Mouse (Mus musculus) embryonic facial prominence, embryonic 13.5 days (tissue): ENCODE data around the gene Jarid2. TPM values are rescaled to one million over a fixed set of nuclear protein-coding genes. Genes with fewer than 3 reads are reported as not detected.
A peak's percentile ranks its signal among the peaks of the same experiment; 100 is the strongest.

Experiments used
- ATAC-seq: fragments of 200-750 bp; cut with Nextera tagmentation; 2 replicates; pipeline ENCODE4 v1.8.0; 2017; ENCODE audit warnings: low read depth; ENCODE audit not compliant: insufficient number of reproducible peaks, insufficient read depth, low FRiP score, low TSS enrichment
- H3K27ac ChIP-seq: fragments of 300-500 bp; sonication (generic); 2 replicates; pipeline ENCODE4 v1.5.1; 2015; ENCODE audit warnings: moderate library complexity, mild to moderate bottlenecking, inconsistent platforms
- H3K27me3 ChIP-seq: fragments of 300-500 bp; sonication (generic); 2 replicates; pipeline ENCODE4 v1.6.1; 2015; ENCODE audit warnings: mild to moderate bottlenecking, inconsistent platforms
- H3K36me3 ChIP-seq: fragments of 300-500 bp; sonication (generic); 2 replicates; pipeline ENCODE4 v1.6.1; 2015; ENCODE audit warnings: mild to moderate bottlenecking, inconsistent platforms
- H3K4me1 ChIP-seq: fragments of 300-500 bp; sonication (generic); 2 replicates; pipeline ENCODE4 v1.6.1; 2015; ENCODE audit warnings: inconsistent platforms
- H3K4me2 ChIP-seq: fragments of 300-500 bp; sonication (generic); 2 replicates; pipeline ENCODE4 v1.6.1; 2015; ENCODE audit warnings: moderate library complexity, mild to moderate bottlenecking, inconsistent platforms
- H3K4me3 ChIP-seq: fragments of 300-500 bp; sonication (generic); 2 replicates; pipeline ENCODE4 v1.5.1; 2015; ENCODE audit warnings: mild to moderate bottlenecking, inconsistent platforms
- H3K9ac ChIP-seq: fragments of 300-500 bp; sonication (generic); 2 replicates; pipeline ENCODE4 v1.6.1; 2015; ENCODE audit warnings: mild to moderate bottlenecking, inconsistent platforms
- H3K9me3 ChIP-seq: fragments of 300-500 bp; sonication (generic); 2 replicates; pipeline ENCODE4 v1.6.1; 2016; ENCODE audit warnings: inconsistent platforms
- WGBS: fragments of 180-500 bp; shearing (Covaris S2); methylation state at CpG from one replicate; pipeline ENCODE4 v1.1.7; 2015; ENCODE audit warnings: mixed read lengths; 5-methylcytosine and 5-hydroxymethylcytosine counted together
- polyA plus RNA-seq: library from polyadenylated mRNA; unstranded; fragments of >200 nt; fragmentation: Nextera tagmentation; extraction: Ambion mirVana; gene quantifications from 2 replicates; pipeline ENCODE4 v1.2.1, GENCODE M21; 2015

Gene Jarid2
- polyA plus RNA-seq, 1 experiment from 2014 or later, result 34.6 TPM

- peaks cover 68% of the 10 kb centered on the region for H3K36me3 ChIP-seq
- ATAC-seq, result no peak
- WGBS, result 93% methylated on average over 2 of the region's 2 CpGs
Observed at GRCm38 (mm10) chr13:44925173-44925572, 195.9 kb downstream of the Jarid2 start.

GRCm38 (mm10) chr13:44926311-44926710, 197.0 kb downstream of the Jarid2 start:
- Histone ChIP-seq H3K36me3 (peaks cover 64% of the 10 kb centered on the region), H3K4me2 (no peak overlapping the region), H3K9ac (no peak overlapping the region), H3K27me3 (no peaks in the 10 kb centered on the region), H3K4me1 (no peaks in the 10 kb centered on the region), H3K4me3 (no peak overlapping the region), H3K27ac (no peak overlapping the region), H3K9me3 (no peaks in the 10 kb centered on the region)
- no peak for ATAC-seq
- 76% methylated on average over 2 of the region's 2 CpGs for WGBS

More at GRCm38 (mm10) chr13:44925173-44925572, 195.9 kb downstream of the Jarid2 start:
- Histone ChIP-seq H3K4me3 (no peak overlapping the region), H3K27me3 (no peaks in the 10 kb centered on the region), H3K9me3 (no peaks in the 10 kb centered on the region), H3K9ac (no peak overlapping the region), H3K4me2 (no peak overlapping the region), H3K27ac (no peak overlapping the region), H3K4me1 (no peaks in the 10 kb centered on the region)

DNA sequence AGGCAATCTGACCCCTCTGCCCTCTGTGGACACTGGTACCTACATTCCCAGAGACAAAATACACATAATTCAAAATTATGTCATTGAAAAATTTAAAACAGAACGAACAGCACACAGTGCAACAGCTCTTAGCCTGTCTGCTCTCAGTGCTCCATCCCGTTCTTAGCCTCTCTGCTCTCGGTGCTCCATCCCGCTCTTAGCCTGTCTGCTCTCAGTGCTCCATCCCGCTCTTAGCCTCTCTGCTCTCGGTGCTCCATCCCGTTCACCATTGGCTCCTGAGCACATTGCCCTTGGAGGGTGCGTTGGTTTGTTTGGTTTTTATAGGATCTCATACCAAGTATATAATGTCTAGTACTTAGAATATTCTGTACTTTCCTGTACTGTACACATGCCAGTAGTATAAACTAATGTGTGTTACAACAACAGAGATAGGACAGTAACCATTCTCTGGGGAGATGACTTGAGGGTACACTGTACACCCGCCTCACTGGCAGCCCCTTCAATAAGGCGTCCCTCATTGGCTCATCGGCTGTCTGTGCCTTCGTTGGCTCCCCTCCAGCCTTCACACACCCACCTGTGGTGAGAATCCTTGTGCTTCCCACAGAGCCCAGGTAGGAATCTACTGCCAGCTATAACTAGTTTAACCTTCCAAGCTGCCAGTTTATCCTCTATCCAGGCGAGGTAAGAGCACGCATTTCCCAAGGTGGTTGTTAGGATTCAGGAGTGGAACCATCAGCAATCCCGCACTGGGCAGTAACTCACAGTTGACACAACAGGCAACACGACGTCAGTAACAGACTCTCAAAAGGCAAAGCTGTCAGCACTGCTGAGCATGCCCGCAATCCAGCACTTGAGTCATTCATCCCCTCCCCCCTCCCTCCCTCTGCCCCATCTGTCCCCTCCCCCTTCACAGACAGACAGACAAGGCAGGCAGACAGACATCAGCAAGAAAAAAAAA, 203.3 kb downstream of the Jarid2 start:
- Histone ChIP-seq H3K36me3 (peaks cover 10% of the 10 kb centered on the region), H3K9ac (no peak overlapping the region), H3K27ac (no peak overlapping the region), H3K4me3 (no peak overlapping the region), H3K9me3 (no peaks in the 10 kb centered on the region), H3K4me1 (no peaks in the 10 kb centered on the region), H3K4me2 (no peak overlapping the region), H3K27me3 (no peaks in the 10 kb centered on the region)
- 79% methylated on average over 18 of the region's 18 CpGs for WGBS
- no peak for ATAC-seq

GRCm38 (mm10) chr13:44933575-44933974, 204.3 kb downstream of the Jarid2 start:
- no peak overlapping the region for H3K4me2 ChIP-seq
- WGBS, result 70% methylated on average over 7 of the region's 7 CpGs
- H3K9me3 ChIP-seq, result no peaks in the 10 kb centered on the region
- H3K4me1 ChIP-seq, result no peaks in the 10 kb centered on the region
- no peak overlapping the region for H3K4me3 ChIP-seq
- no peak for ATAC-seq
- peaks cover 10% of the 10 kb centered on the region for H3K36me3 ChIP-seq
- H3K9ac ChIP-seq, result no peak overlapping the region
- no peaks in the 10 kb centered on the region for H3K27me3 ChIP-seq
- H3K27ac ChIP-seq, result no peak overlapping the region

DNA sequence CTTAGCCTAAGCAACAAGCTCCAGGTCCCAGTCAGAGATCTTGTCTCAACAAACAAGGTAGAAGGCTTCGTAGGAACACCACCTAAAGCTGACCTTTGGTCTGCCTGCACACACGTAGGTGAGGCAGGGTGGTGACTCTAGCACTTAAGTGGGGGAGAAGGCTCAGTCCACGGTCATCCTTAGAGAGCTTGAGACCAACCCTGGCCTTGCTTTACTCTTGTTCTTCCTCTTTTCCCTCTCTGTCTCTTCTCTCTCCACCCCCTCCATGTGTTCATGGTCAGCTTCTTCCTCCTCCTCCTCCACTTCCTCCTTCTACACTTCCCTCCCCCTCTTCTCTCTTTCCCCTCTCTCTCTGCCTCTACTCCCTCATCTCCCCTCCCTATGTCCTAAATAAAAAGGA, 208.4 kb downstream of the Jarid2 start:
- Histone ChIP-seq H3K9me3 (no peaks in the 10 kb centered on the region), H3K4me2 (no peak overlapping the region), H3K27me3 (no peaks in the 10 kb centered on the region), H3K9ac (no peak overlapping the region), H3K27ac (no peak overlapping the region), H3K36me3 (no peaks in the 10 kb centered on the region), H3K4me1 (peaks cover 10% of the 10 kb centered on the region; the same call in 1 of the 2 replicates), H3K4me3 (no peak overlapping the region)
- no peak for ATAC-seq
- 89% methylated on average over 3 of the region's 3 CpGs for WGBS

- H3K27me3 ChIP-seq, result no peaks in the 10 kb centered on the region
- no peak overlapping the region for H3K9ac ChIP-seq
- no peak overlapping the region for H3K4me2 ChIP-seq
- no peak overlapping the region for H3K4me3 ChIP-seq
- no peak for ATAC-seq
- H3K36me3 ChIP-seq, result peaks cover 5% of the 10 kb centered on the region; the same call in 1 of the 2 replicates
- WGBS, result 62% methylated on average over 8 of the region's 8 CpGs
- no peaks in the 10 kb centered on the region for H3K9me3 ChIP-seq
- H3K4me1 ChIP-seq, result peaks cover 10% of the 10 kb centered on the region; the same call in 1 of the 2 replicates
- 0 out of 2 replicates have a peak overlapping the region, but pooled peaks have one; percentile 44 for H3K27ac ChIP-seq
Observed at GRCm38 (mm10) chr13:44939326-44940035, 210.2 kb downstream of the Jarid2 start.

GRCm38 (mm10) chr13:44943618-44944017, 214.3 kb downstream of the Jarid2 start:
- ATAC-seq, result no peak
- H3K9ac ChIP-seq, result no peak overlapping the region
- no peak overlapping the region for H3K4me2 ChIP-seq
- peaks cover 5% of the 10 kb centered on the region; the same call in 1 of the 2 replicates for H3K36me3 ChIP-seq
- no peaks in the 10 kb centered on the region for H3K9me3 ChIP-seq
- no peak overlapping the region for H3K27ac ChIP-seq
- H3K4me3 ChIP-seq, result no peak overlapping the region
- no peaks in the 10 kb centered on the region for H3K27me3 ChIP-seq
- H3K4me1 ChIP-seq, result peaks cover 26% of the 10 kb centered on the region; the same call in 1 of the 2 replicates
- 88% methylated on average over 2 of the region's 2 CpGs for WGBS

- H3K4me3 ChIP-seq, result peak overlapping the region; percentile 20
- H3K27me3 ChIP-seq, result no peaks in the 10 kb centered on the region
- H3K4me2 ChIP-seq, result peak overlapping the region; percentile 46
- no peaks in the 10 kb centered on the region for H3K9me3 ChIP-seq
- H3K27ac ChIP-seq, result no peak overlapping the region
- 32% methylated on average over 8 of the region's 8 CpGs for WGBS
- peaks cover 17% of the 10 kb centered on the region for H3K4me1 ChIP-seq
- no peak for ATAC-seq
- H3K9ac ChIP-seq, result peak overlapping the region; percentile 22; the same call in 1 of the 2 replicates
- H3K36me3 ChIP-seq, result peaks cover 9% of the 10 kb centered on the region
Observed at GRCm38 (mm10) chr13:44946880-44947635, 217.8 kb downstream of the Jarid2 start.

GRCm38 (mm10) chr13:44948320-44949250, 219.3 kb downstream of the Jarid2 start:
- WGBS, result 86% methylated on average over 16 of the region's 16 CpGs
- no peak overlapping the region for H3K9ac ChIP-seq
- H3K4me1 ChIP-seq, result peaks cover 24% of the 10 kb centered on the region
- no peak for ATAC-seq
- no peak overlapping the region for H3K4me2 ChIP-seq
- H3K4me3 ChIP-seq, result no peak overlapping the region
- H3K9me3 ChIP-seq, result no peaks in the 10 kb centered on the region
- H3K27ac ChIP-seq, result no peak overlapping the region
- H3K27me3 ChIP-seq, result no peaks in the 10 kb centered on the region
- H3K36me3 ChIP-seq, result peaks cover 11% of the 10 kb centered on the region

- Histone ChIP-seq H3K4me2 (no peak overlapping the region), H3K9ac (no peak overlapping the region), H3K27me3 (no peaks in the 10 kb centered on the region), H3K4me3 (no peak overlapping the region), H3K36me3 (peaks cover 15% of the 10 kb centered on the region), H3K27ac (no peak overlapping the region), H3K4me1 (peaks cover 14% of the 10 kb centered on the region), H3K9me3 (no peaks in the 10 kb centered on the region)
- ATAC-seq, result no peak
- 54% methylated on average over 10 of the region's 10 CpGs for WGBS
Observed at GRCm38 (mm10) chr13:44952393-44953086, 223.3 kb downstream of the Jarid2 start.
